Mouse (Mus musculus): ENCODE results near the gene Klf16.
A peak's percentile ranks its signal among the peaks of the same experiment; 100 is the strongest.

Klf16 gene

GRCm38 (mm10) chr10:80575925-80576324 lies 1.2 kb downstream of the Klf16 start:
- no peak for DNase-seq (ENCODE audit: low read depth, low spot score)

- DNase-seq (ENCODE audit: low read depth, low spot score), result no peak
These were observed 2.2 kb downstream of the Klf16 start for GRCm38 (mm10) chr10:80574896-80575295.

GRCm38 (mm10) chr10:80573944-80574343 lies 3.2 kb downstream of the Klf16 start:
- DNase-seq (ENCODE audit: low read depth, low spot score), result no peak

- DNase-seq (ENCODE audit: low read depth, low spot score), result no peak
These were observed 4.6 kb downstream of the Klf16 start for GRCm38 (mm10) chr10:80572477-80572876.

- DNase-seq (ENCODE audit: low read depth, low spot score), result no peak
These were observed 6.0 kb downstream of the Klf16 start for GRCm38 (mm10) chr10:80570871-80571836.

- no peak for DNase-seq (ENCODE audit: low read depth, low spot score)
These were observed 6.7 kb downstream of the Klf16 start for GRCm38 (mm10) chr10:80570419-80570818.

- DNase-seq (ENCODE audit: low read depth, low spot score), result no peak
These were observed 7.5 kb downstream of the Klf16 start for GRCm38 (mm10) chr10:80569664-80570066.

GRCm38 (mm10) chr10:80568876-80569275 lies 8.2 kb downstream of the Klf16 start:
- DNase-seq (ENCODE audit: low read depth, low spot score), result no peak

- DNase-seq (ENCODE audit: low read depth, low spot score), result peak; percentile 65
These were observed 10.6 kb downstream of the Klf16 start for GRCm38 (mm10) chr10:80566375-80567092.

- DNase-seq (ENCODE audit: low read depth, low spot score), result peak; percentile 84
These were observed 15.8 kb downstream of the Klf16 start, which contains the start of gene Rexo1 for GRCm38 (mm10) chr10:80561116-80561944. TSS of gene Rexo1 (minus strand) at chr10:80561560.

GRCm38 (mm10) chr10:80560621-80561020 lies 16.5 kb downstream of the Klf16 start:
- DNase-seq (ENCODE audit: low read depth, low spot score), result no peak

- no peak for DNase-seq (ENCODE audit: low read depth, low spot score)
These were observed 17.7 kb downstream of the Klf16 start for GRCm38 (mm10) chr10:80559431-80559830.

GRCm38 (mm10) chr10:80557346-80557965 lies 19.7 kb downstream of the Klf16 start:
- DNase-seq (ENCODE audit: low read depth, low spot score), result no peak

GRCm38 (mm10) chr10:80553997-80554396 lies 23.1 kb downstream of the Klf16 start:
- no peak for DNase-seq (ENCODE audit: low read depth, low spot score)

GRCm38 (mm10) chr10:80553575-80553974 lies 23.5 kb downstream of the Klf16 start:
- no peak for DNase-seq (ENCODE audit: low read depth, low spot score)

- DNase-seq (ENCODE audit: low read depth, low spot score), result no peak
These were observed 24.8 kb downstream of the Klf16 start for GRCm38 (mm10) chr10:80552364-80552763.

- no peak for DNase-seq (ENCODE audit: low read depth, low spot score)
These were observed 27.8 kb downstream of the Klf16 start for GRCm38 (mm10) chr10:80549279-80549678.

- DNase-seq (ENCODE audit: low read depth, low spot score), result no peak
These were observed 28.6 kb downstream of the Klf16 start for GRCm38 (mm10) chr10:80548428-80549006.

- DNase-seq (ENCODE audit: low read depth, low spot score), result no peak
These were observed 29.6 kb downstream of the Klf16 start for GRCm38 (mm10) chr10:80547539-80547938.

- no peak for DNase-seq (ENCODE audit: low read depth, low spot score)
These were observed 30.2 kb downstream of the Klf16 start for GRCm38 (mm10) chr10:80546945-80547344.

GRCm38 (mm10) chr10:80545590-80545989 lies 31.5 kb downstream of the Klf16 start:
- DNase-seq (ENCODE audit: low read depth, low spot score), result no peak

All from WW6 (cell line).